Mouse (Mus musculus): ENCODE measurements around the gene Cnnm3.

DNA sequence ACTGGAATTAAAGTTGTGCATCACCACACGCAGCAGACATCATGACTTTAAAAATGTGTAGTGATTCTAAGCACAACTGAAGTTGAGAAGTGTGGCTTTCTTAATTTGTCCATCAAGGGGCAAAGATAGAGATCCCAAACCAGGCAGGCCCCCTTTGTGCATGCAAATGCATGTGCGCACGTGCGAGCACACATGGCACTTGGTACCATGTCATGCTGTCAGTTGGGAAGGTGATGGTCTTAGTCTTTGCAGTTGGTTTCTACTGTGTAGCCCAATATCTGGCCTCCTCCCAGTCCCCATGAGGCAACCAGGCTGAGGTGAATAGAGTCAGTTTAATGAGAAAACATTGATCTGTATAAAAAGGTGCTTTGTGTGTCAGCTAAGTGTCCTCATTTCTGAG lies 18.2 kb downstream of the Cnnm3 start:
- no peak for TF ChIP-seq CTCF (IDR thresholded peaks at IDR 0.05; ENCODE audit: extremely low read depth, insufficient read length, insufficient replicate concordance, low read depth, low read length)
- no peak for TF ChIP-seq POLR2A (IDR thresholded peaks at IDR 0.05; ENCODE audit: low read depth, low read length)

All from small intestine, adult 2 months (tissue).